Mouse (Mus musculus): ENCODE measurements around the gene Furin.
A peak's percentile ranks its signal among the peaks of the same experiment; 100 is the strongest.

- TF ChIP-seq CTCF (IDR thresholded peaks at IDR 0.05; ENCODE audit: borderline replicate concordance, control insufficient read depth, extremely low read depth, insufficient read depth, low read length, poor library complexity) (peak; percentile 76; the same call in 1 of the 2 replicates), POLR2A (IDR thresholded peaks at IDR 0.05; ENCODE audit: control insufficient read depth, extremely low read depth, insufficient read depth, low read length, poor library complexity) (no peak)
Measured at GRCm38 (mm10) chr7:80386235-80386930, 18.9 kb downstream of the Furin start.
